Mouse (Mus musculus): ENCODE results near the gene Brd3os. TPM values are rescaled to one million over a fixed set of nuclear protein-coding genes. Genes with fewer than 3 reads are reported as not detected.

Brd3os gene
- total RNA-seq, 2 experiments from 2014 or later = 7.7 to 7.8 TPM

Small RNAs within 50 kb of the gene (microRNA-seq; reads per million reads assigned to microRNA genes)
- not detected for gene Gm24049
- gene Mir7578 = not detected

Other genes with a start within 250 kb of the Brd3os start
- 10 to 100 TPM; 33.3 to 44.3 TPM for gene Sardh, start 194.0 kb upstream of the Brd3os start, total RNA-seq (2021)
- 10 to 100 TPM; 30.9 to 34.5 TPM for gene Vav2, start 15.3 kb upstream of the Brd3os start, total RNA-seq (2021)
- 100 to 1,000 TPM; 133 to 136 TPM for gene Brd3, start 65.3 kb downstream of the Brd3os start, total RNA-seq (2021)
- gene Wdr5, start 72.8 kb downstream of the Brd3os start, total RNA-seq (2021) = 10 to 100 TPM; 46.1 to 50.4 TPM
- 10 to 100 TPM; 58.4 to 59.3 TPM for gene Rxra, start 234.1 kb downstream of the Brd3os start, total RNA-seq (2021)